Mouse (Mus musculus) liver, embryonic 11.5 days (tissue): Measurements from ENCODE around the gene 1600002K03Rik. TPM values are rescaled to one million over a fixed set of nuclear protein-coding genes. Genes with fewer than 3 reads are reported as not detected.

Experiments used
- ATAC-seq: fragments of 200-750 bp; cut with Nextera tagmentation; replicated peaks from 2 replicates; pipeline ENCODE4 v1.8.0; 2017; ENCODE audit warnings: moderate number of reproducible peaks, mild to moderate bottlenecking, moderate TSS enrichment, moderate library complexity; ENCODE audit not compliant: low FRiP score
- DNase-seq: peaks from one replicate; pipeline ENCODE4 v3.0.0-alpha.2; 2017; ENCODE audit warnings: low spot score
- H3K27ac ChIP-seq: fragments of 300-500 bp; sonication (generic); 2 replicates; pipeline ENCODE4 v1.5.1; 2014; ENCODE audit warnings: mild to moderate bottlenecking, low read depth, low read length, control low read depth
- H3K27me3 ChIP-seq: fragments of 300-500 bp; sonication (generic); replicated peaks from 2 replicates; pipeline ENCODE4 v1.6.1; 2014; ENCODE audit warnings: low read length, mixed read lengths; ENCODE audit not compliant: control insufficient read depth, insufficient read depth
- H3K36me3 ChIP-seq: fragments of 300-500 bp; sonication (generic); 2 replicates; pipeline ENCODE4 v1.6.1; 2014; ENCODE audit warnings: mild to moderate bottlenecking, low read length, moderate library complexity, mixed read lengths; ENCODE audit not compliant: control insufficient read depth, insufficient read depth
- H3K4me1 ChIP-seq: fragments of 300-500 bp; sonication (generic); replicated peaks from 2 replicates; pipeline ENCODE4 v1.6.1; 2014; ENCODE audit warnings: low read length, mixed read lengths; ENCODE audit not compliant: control insufficient read depth, insufficient read depth
- H3K4me2 ChIP-seq: fragments of 300-500 bp; sonication (generic); 2 replicates; pipeline ENCODE4 v1.6.1; 2014; ENCODE audit warnings: mild to moderate bottlenecking, control low read depth, moderate library complexity
- H3K4me3 ChIP-seq: fragments of 300-500 bp; sonication (generic); 2 replicates; pipeline ENCODE4 v1.5.1; 2014; ENCODE audit warnings: low read depth, low read length, control low read depth
- H3K9ac ChIP-seq: fragments of 300-500 bp; sonication (generic); 2 replicates; pipeline ENCODE4 v1.6.1; 2014; ENCODE audit warnings: low read depth, low read length, control low read depth
- H3K9me3 ChIP-seq: fragments of 300-500 bp; sonication (generic); 2 replicates; pipeline ENCODE4 v1.6.1; 2016; ENCODE audit warnings: low read length, inconsistent platforms, mixed read lengths; ENCODE audit not compliant: control insufficient read depth
- WGBS: fragments of 180-500 bp; shearing (Covaris S2); extraction: QIAGEN DNeasy Blood & Tissue Kit; methylation state at CpG from one replicate; pipeline ENCODE4 v1.1.7; 2014; 5-methylcytosine and 5-hydroxymethylcytosine counted together
- polyA plus RNA-seq: library from polyadenylated mRNA; unstranded; fragments of >200 nt; fragmentation: Nextera tagmentation; extraction: Ambion mirVana; gene quantifications from 2 replicates; pipeline ENCODE4 v1.2.1, GENCODE M21; 2014

Gene 1600002K03Rik
- polyA plus RNA-seq, 1 experiment from 2014 or later: 27.4 TPM

- H3K27ac ChIP-seq: peak overlapping the region; percentile 62
- H3K4me3 ChIP-seq: peak overlapping the region; percentile 76
- peaks cover 34% of the 10 kb centered on the region for H3K27me3 ChIP-seq
- no peaks in the 10 kb centered on the region for H3K9me3 ChIP-seq
- peaks cover 10% of the 10 kb centered on the region for H3K36me3 ChIP-seq
- WGBS: under 1% methylated on average over 10 of the region's 10 CpGs
- ATAC-seq (0 out of 2 replicates have a peak, but pooled peaks have one; percentile 0), DNase-seq (no peak)
- H3K9ac ChIP-seq: peak overlapping the region; percentile 70
- H3K4me2 ChIP-seq: peak overlapping the region; percentile 100
- H3K4me1 ChIP-seq: peaks cover 48% of the 10 kb centered on the region
Measured at GRCm38 (mm10) chr10:80139439-80139775, 33.3 kb upstream of the 1600002K03Rik start.

GRCm38 (mm10) chr10:80139975-80140665, 32.6 kb upstream of the 1600002K03Rik start:
- 74% methylated on average over 11 of the region's 11 CpGs for WGBS
- ATAC-seq: no peak
- Histone ChIP-seq H3K9ac (no peak overlapping the region), H3K27ac (peak overlapping the region; percentile 88; the same call in 1 of the 2 replicates), H3K9me3 (no peaks in the 10 kb centered on the region), H3K4me3 (peak overlapping the region; percentile 80), H3K27me3 (peaks cover 34% of the 10 kb centered on the region), H3K4me1 (peaks cover 49% of the 10 kb centered on the region), H3K4me2 (peak overlapping the region; percentile 100), H3K36me3 (peaks cover 17% of the 10 kb centered on the region)
- DNase-seq: no peak

DNA sequence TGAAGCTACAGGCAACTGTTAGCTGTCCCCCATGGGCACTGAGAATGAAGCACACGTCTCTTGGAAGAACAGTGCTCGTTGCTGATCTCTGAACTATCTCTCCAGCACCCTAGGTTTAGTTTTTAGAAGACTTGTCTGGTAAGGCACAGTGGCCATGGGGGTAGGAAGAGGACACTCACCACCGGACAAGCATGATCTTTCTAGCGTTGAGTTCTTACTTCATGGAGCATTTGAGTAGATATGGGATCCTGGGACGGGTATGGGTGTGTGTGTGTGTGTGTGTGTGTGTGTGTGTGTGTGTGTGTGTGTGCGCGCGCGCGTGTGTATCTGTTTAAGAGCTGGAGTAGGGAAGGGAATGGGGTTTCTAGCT, 32.1 kb upstream of the 1600002K03Rik start, which contains the start of gene Cbarp:
Gene Cbarp, minus strand, starts transcription at position 170 of the 370 bp plus-strand sequence.
- Histone ChIP-seq H3K4me1 (peaks cover 54% of the 10 kb centered on the region), H3K9me3 (no peaks in the 10 kb centered on the region), H3K36me3 (peaks cover 22% of the 10 kb centered on the region), H3K27me3 (peaks cover 31% of the 10 kb centered on the region), H3K4me2 (peak within 1 kb of the TSS; percentile 100), H3K4me3 (peak within 1 kb of the TSS; percentile 80), H3K9ac (peak within 1 kb of the TSS; percentile 63), H3K27ac (peak within 1 kb of the TSS; percentile 88)
- WGBS: 69% methylated on average over 10 of the region's 10 CpGs
- ATAC-seq (no peak), DNase-seq (no peak)

- DNase-seq (peak; percentile 96), ATAC-seq (peak; percentile 80)
- H3K27me3 ChIP-seq: peaks cover 26% of the 10 kb centered on the region
- H3K9me3 ChIP-seq: no peaks in the 10 kb centered on the region
- H3K9ac ChIP-seq: peak overlapping the region; percentile 63
- H3K4me1 ChIP-seq: peaks cover 60% of the 10 kb centered on the region
- peaks cover 27% of the 10 kb centered on the region for H3K36me3 ChIP-seq
- peak overlapping the region; percentile 80 for H3K4me3 ChIP-seq
- 0% methylated on average over 29 of the region's 29 CpGs for WGBS
- H3K4me2 ChIP-seq: peak overlapping the region; percentile 75
- H3K27ac ChIP-seq: peak overlapping the region; percentile 88
Measured at GRCm38 (mm10) chr10:80141243-80141642, 31.5 kb upstream of the 1600002K03Rik start.

DNA sequence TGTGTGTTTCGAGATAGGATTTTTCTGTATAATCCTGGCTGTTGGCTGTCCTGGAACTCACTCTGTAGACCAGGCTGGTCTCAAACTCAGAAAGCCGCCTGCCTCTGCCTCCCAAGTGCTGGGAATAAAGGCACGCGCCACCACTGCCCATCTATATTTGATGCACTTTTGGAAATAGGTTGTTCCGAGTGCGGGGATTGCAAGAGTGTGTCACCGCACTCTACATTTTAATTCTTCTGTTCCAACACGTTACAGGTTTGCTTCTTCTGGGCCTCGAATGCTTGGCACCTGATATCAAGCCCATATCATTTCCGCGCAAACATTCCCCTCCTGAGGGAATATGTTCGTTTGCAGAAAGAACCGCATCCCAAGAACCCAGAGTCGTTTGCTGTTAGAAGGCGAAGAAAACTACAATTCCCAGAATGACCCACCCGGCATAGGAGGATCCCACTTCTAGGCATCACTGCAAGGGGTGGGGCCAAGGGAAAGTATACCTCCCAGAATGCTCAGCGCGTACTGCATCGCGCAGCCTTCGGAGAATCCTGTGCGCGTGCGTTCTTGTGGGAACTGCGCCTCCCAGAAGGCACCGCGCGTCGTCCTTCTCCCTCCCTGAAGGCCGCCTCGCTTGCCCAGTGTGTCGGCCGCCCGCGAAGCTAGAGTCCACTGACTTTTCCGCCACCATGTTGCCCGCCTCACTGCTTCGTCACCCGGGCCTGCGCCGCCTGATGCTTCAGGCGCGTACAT, 30.8 kb upstream of the 1600002K03Rik start:
- Histone ChIP-seq H3K4me2 (peak overlapping the region; percentile 75), H3K36me3 (peaks cover 29% of the 10 kb centered on the region), H3K4me3 (peak overlapping the region; percentile 80), H3K4me1 (peaks cover 61% of the 10 kb centered on the region), H3K27me3 (peaks cover 19% of the 10 kb centered on the region), H3K9ac (peak overlapping the region; percentile 90), H3K9me3 (no peaks in the 10 kb centered on the region), H3K27ac (peak overlapping the region; percentile 88)
- ATAC-seq (peak; percentile 83), DNase-seq (peak; percentile 89)
- 1% methylated on average over 43 of the region's 43 CpGs for WGBS

GRCm38 (mm10) chr10:80142530-80142925, 30.2 kb upstream of the 1600002K03Rik start:
- 1% methylated on average over 15 of the region's 15 CpGs for WGBS
- peak overlapping the region; percentile 80 for H3K4me3 ChIP-seq
- peak overlapping the region; percentile 88 for H3K27ac ChIP-seq
- H3K27me3 ChIP-seq: peaks cover 13% of the 10 kb centered on the region
- H3K9ac ChIP-seq: peak overlapping the region; percentile 90
- peak overlapping the region; percentile 75 for H3K4me2 ChIP-seq
- peaks cover 61% of the 10 kb centered on the region for H3K4me1 ChIP-seq
- DNase-seq: no peak
- peak; percentile 7; the same call in 1 of the 2 replicates for ATAC-seq
- no peaks in the 10 kb centered on the region for H3K9me3 ChIP-seq
- peaks cover 29% of the 10 kb centered on the region for H3K36me3 ChIP-seq

DNA sequence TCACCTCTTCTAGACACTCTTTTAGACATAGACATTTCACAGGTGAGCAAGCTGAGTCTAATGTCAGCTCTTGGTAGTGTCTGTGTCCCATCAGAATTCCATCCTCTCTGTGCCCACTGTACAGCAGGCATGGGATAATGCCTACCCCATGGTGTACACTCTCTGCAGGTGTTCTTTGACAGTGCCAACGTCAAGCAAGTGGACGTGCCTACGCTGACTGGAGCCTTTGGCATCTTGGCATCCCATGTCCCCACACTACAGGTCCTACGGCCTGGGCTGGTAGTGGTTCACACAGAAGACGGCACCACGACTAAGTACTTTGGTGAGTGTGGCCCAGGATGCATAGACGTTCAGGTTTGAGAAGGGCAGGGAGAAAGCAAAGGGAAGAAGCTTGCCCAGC, 29.1 kb upstream of the 1600002K03Rik start:
- peaks cover 55% of the 10 kb centered on the region for H3K4me1 ChIP-seq

GRCm38 (mm10) chr10:80144159-80144558, 28.6 kb upstream of the 1600002K03Rik start:
- Histone ChIP-seq H3K4me2 (no peak overlapping the region), H3K27ac (no peak overlapping the region), H3K27me3 (0 out of 2 replicates have a peak, but pooled peaks cover 3% of the 10 kb centered on the region), H3K4me3 (no peak overlapping the region), H3K9me3 (no peaks in the 10 kb centered on the region), H3K4me1 (peaks cover 54% of the 10 kb centered on the region), H3K36me3 (peaks cover 29% of the 10 kb centered on the region), H3K9ac (no peak overlapping the region)
- no peak for ATAC-seq
- 91% methylated on average over 12 of the region's 12 CpGs for WGBS
- DNase-seq: no peak

More for the DNA sequence above, 29.1 kb upstream of the 1600002K03Rik start:
- Histone ChIP-seq H3K36me3 (peaks cover 29% of the 10 kb centered on the region), H3K9ac (no peak overlapping the region), H3K27me3 (peaks cover 4% of the 10 kb centered on the region; the same call in 1 of the 2 replicates), H3K9me3 (no peaks in the 10 kb centered on the region), H3K27ac (no peak overlapping the region), H3K4me3 (peak overlapping the region; percentile 80), H3K4me2 (peak overlapping the region; percentile 75)
- DNase-seq: no peak
- ATAC-seq: no peak
- WGBS: 95% methylated on average over 7 of the region's 7 CpGs
